Mouse (Mus musculus) Patski (cell line): ENCODE results near the gene Adgrg2. TPM values are rescaled to one million over a fixed set of nuclear protein-coding genes. Genes with fewer than 3 reads are reported as not detected.

Experiments used
- ATAC-seq: fragments of 100-300 bp; one replicate; pipeline ENCODE4 v1.8.0; 2021
- CTCF ChIA-PET: fragments of 350-600 bp; sonication (Branson Sonifier 250); formaldehyde crosslinking; loops from one replicate; lab custom pipeline; 2022; ENCODE audit warnings: inconsistent platforms; lab: Charles Lee
- POLR2A ChIA-PET: fragments of 350-600 bp; sonication (Branson Sonifier 250); formaldehyde crosslinking; loops from one replicate; lab custom pipeline; 2022; ENCODE audit warnings: antibody characterized with exemption, inconsistent platforms; lab: Charles Lee
- DNase-seq: peaks from one replicate; pipeline ENCODE4 v3.0.0-alpha.2; 2011; ENCODE audit warnings: low read depth, low spot score
- H3K27me3 ChIP-seq: fragments of 371-371 bp; one replicate; pipeline ENCODE4 v1.5.1; 2021
- CTCF ChIP-seq: fragments of 100-300 bp; IDR thresholded peaks from one replicate; pipeline ENCODE4 v1.5.1; 2021
- in situ Hi-C: fragments of 300-500 bp; cut with MboI; formaldehyde crosslinking; loops from 3 replicates; pipeline ENCODE4 v1.11.1; 2018; ENCODE audit warnings: low pct_unique_long_range_greater_than_20kb, mixed read lengths
- polyA plus RNA-seq: library from polyadenylated mRNA; unstranded; gene quantifications from one replicate; pipeline ENCODE4 v1.2.3, GENCODE M21; 2021

The Adgrg2 gene
- polyA plus RNA-seq, 1 experiment from 2014 or later = 0.01 TPM

DNA sequence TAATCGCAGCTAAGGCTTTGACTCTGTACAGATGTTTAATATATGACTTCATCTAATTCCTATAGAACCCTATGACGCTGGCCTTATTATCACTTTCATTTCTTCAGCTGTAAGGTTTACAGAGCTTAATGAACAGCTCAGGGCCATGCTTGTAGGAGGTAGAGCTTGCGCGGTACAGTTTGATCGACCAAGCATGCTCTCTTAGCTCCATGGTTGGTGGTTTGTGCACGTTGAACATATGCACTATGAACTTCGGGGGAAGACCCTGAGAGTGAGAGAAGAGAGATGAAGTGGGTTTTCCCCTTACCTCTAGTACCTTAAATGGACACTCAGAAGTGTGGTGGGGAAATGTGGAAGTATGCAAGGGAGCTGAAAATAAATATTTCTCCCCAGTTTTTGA is 41.7 kb downstream of the Adgrg2 start:
- TF ChIP-seq CTCF = no peak
- DNase-seq = no peak
- ChIA-PET CTCF (no interaction called here), POLR2A (no interaction called here)
- peaks cover 28% of the 10 kb centered on the region for H3K27me3 ChIP-seq
- in situ Hi-C loops = no loop called here
- ATAC-seq = no peak

- in situ Hi-C loops = loop anchor here (10.0 kb wide), 1 partner anchor 584 kb away; no protein-coding TSS in a partner anchor
- DNase-seq (no peak), ATAC-seq (peak; percentile 60)
- ChIA-PET CTCF (no interaction called here), POLR2A (interaction anchor here (0.7 kb wide), 1 partner anchor 11 kb away, joined by 3 read pairs; no protein-coding TSS in a partner anchor)
- peaks cover 2% of the 10 kb centered on the region for H3K27me3 ChIP-seq
- no peak for TF ChIP-seq CTCF
Observed at GRCm38 (mm10) chrX:160441272-160441671, 50.8 kb downstream of the Adgrg2 start.

- POLR2A ChIA-PET = no interaction called here
- in situ Hi-C loops = loop anchor here (10.0 kb wide), 1 partner anchor 576 kb away; no protein-coding TSS in a partner anchor
- DNase-seq (no peak), ATAC-seq (no peak)
- CTCF ChIA-PET = no interaction called here
- H3K27me3 ChIP-seq = peaks cover 5% of the 10 kb centered on the region
- TF ChIP-seq CTCF = no peak
Observed at GRCm38 (mm10) chrX:160448351-160448750, 57.9 kb downstream of the Adgrg2 start.

- ChIA-PET POLR2A (no interaction called here), CTCF (interaction anchor here (1.4 kb wide), 1 partner anchor 67 kb away, joined by 4 read pairs; no protein-coding TSS in a partner anchor)
- H3K27me3 ChIP-seq = peaks cover 5% of the 10 kb centered on the region
- TF ChIP-seq CTCF = peak; percentile 59
- in situ Hi-C loops = loop anchor here (10.0 kb wide), 1 partner anchor 575 kb away; no protein-coding TSS in a partner anchor
- no peak for DNase-seq
- ATAC-seq = peak; percentile 51
Observed at GRCm38 (mm10) chrX:160449363-160449762, 58.9 kb downstream of the Adgrg2 start.

GRCm38 (mm10) chrX:160455686-160456085 is 65.2 kb downstream of the Adgrg2 start:
- ChIA-PET POLR2A (no interaction called here), CTCF (interaction anchor here (0.7 to 1.9 kb wide), 5 partner anchors 9 to 55 kb away, joined by 3 to 6 read pairs (median 3); no protein-coding TSS in a partner anchor)
- no peak for DNase-seq
- H3K27me3 ChIP-seq = peaks cover 31% of the 10 kb centered on the region
- peak; percentile 22 for TF ChIP-seq CTCF
- ATAC-seq = no peak
- in situ Hi-C loops = no loop called here

- ATAC-seq (peak; percentile 57), DNase-seq (peak; percentile 43)
- no peak for TF ChIP-seq CTCF
- ChIA-PET POLR2A (interaction anchor here (1.1 kb wide), 1 partner anchor 30 kb away, joined by 4 read pairs; the partner anchor contains the start of gene Phka2), CTCF (interaction anchor here (0.9 to 1.6 kb wide), 3 partner anchors 13 to 20 kb away, joined by 4 to 6 read pairs (median 4); no protein-coding TSS in a partner anchor)
- H3K27me3 ChIP-seq = peaks cover 14% of the 10 kb centered on the region
- in situ Hi-C loops = no loop called here
Observed at GRCm38 (mm10) chrX:160471257-160471786, 80.8 kb downstream of the Adgrg2 start.

DNA sequence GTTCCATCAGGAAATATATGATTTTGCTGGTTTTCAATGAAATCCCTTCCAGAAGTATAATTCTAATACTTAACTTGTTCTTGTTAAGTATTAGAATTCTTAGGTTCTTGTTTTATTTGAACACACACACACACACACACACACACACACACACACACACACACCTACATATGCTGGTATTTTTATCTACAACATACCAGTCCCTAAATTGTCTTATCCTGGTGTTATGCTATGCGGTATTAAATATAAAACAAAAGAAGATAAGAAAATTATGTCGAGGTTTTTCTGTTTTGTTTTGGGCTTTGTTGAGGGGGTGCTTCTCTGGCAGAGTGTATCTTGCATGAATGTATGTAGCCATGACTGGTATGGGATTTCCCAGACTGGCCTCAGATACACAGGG is 99.3 kb downstream of the Adgrg2 start:
- H3K27me3 ChIP-seq = peaks cover 12% of the 10 kb centered on the region
- ATAC-seq (no peak), DNase-seq (no peak)
- CTCF ChIA-PET = interaction anchor here (1.4 kb wide), 1 partner anchor 34 kb away, joined by 3 read pairs; no protein-coding TSS in a partner anchor
- TF ChIP-seq CTCF = no peak
- POLR2A ChIA-PET = interaction anchor here (0.8 kb wide), 1 partner anchor 323 kb away, joined by 3 read pairs; no protein-coding TSS in a partner anchor
- in situ Hi-C loops = loop anchor here (25.0 kb wide), 1 partner anchor 327 kb away; no protein-coding TSS in a partner anchor

DNA sequence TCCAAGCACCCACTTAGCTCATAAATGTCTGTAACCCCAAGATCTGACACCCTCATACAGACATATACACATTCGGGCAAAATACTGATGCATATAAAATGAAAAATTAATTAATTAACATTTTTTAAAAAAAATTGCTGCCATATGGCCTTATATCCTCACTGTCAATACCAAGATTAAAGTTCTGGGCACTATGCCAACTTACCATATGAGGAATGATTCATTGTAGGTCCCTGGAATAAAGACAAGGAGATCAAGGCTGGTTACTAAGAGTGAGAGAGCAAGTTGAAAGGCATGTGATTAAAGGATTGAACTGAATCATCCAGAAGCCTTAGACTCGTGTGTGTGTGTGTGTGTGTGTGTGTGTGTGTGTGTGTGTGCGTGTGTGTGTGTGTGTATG is 103.8 kb downstream of the Adgrg2 start:
- ATAC-seq (no peak), DNase-seq (no peak)
- peaks cover 9% of the 10 kb centered on the region for H3K27me3 ChIP-seq
- in situ Hi-C loops = loop anchor here (25.0 kb wide), 1 partner anchor 332 kb away; no protein-coding TSS in a partner anchor
- TF ChIP-seq CTCF = no peak
- CTCF ChIA-PET = no interaction called here
- POLR2A ChIA-PET = interaction anchor here (0.6 kb wide), 1 partner anchor 327 kb away, joined by 3 read pairs; no protein-coding TSS in a partner anchor

DNA sequence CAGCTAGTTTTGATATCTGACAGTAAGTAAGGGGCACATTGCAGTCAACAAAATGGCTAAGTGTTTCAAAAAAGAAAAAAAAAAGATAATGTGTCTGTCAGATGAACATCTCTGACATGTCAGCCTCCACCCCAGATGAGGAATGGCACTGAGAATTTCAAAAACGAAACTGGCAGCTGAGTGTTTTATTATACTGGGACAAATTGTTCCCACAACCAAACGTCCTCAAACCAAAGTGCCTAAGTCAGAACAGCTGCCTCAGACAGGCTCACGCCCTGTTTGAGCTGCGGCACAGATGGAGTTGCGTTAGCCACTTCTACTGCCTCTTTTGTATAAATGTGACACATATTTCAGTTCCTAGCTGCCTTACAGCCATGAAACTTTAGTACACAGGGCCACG is 104.4 kb downstream of the Adgrg2 start:
- in situ Hi-C loops = loop anchor here (25.0 kb wide), 1 partner anchor 333 kb away; no protein-coding TSS in a partner anchor
- TF ChIP-seq CTCF = no peak
- ChIA-PET CTCF (no interaction called here), POLR2A (interaction anchor here (0.6 kb wide), 1 partner anchor 327 kb away, joined by 3 read pairs; no protein-coding TSS in a partner anchor)
- H3K27me3 ChIP-seq = peaks cover 9% of the 10 kb centered on the region
- ATAC-seq (no peak), DNase-seq (no peak)

DNA sequence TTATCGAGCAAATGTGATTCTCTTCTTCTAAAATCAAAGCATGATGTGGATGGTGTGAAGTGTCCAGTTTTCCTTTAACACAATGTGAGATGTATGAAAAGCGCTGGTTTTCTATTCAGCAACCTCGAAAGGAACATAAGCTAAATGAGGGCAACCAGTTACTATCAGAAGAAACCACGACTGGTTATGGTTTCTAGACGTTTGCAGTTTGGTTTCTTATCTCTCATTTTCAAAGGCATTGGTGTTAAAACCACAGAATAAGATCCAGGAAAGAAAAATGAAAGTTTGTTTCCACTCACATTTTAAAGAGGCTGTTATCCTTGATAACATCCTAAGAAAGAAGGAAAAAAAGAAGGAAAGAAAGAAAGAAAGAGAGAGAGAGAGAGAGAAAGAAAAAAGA is 106.0 kb downstream of the Adgrg2 start:
- DNase-seq = no peak
- peaks cover 9% of the 10 kb centered on the region for H3K27me3 ChIP-seq
- POLR2A ChIA-PET = interaction anchor here (1.2 kb wide), 1 partner anchor 20 kb away, joined by 3 read pairs; no protein-coding TSS in a partner anchor
- in situ Hi-C loops = loop anchor here (25.0 kb wide), 1 partner anchor 334 kb away; no protein-coding TSS in a partner anchor
- CTCF ChIA-PET = interaction anchor here (1.2 to 1.8 kb wide), 2 partner anchors 10 to 19 kb away, joined by 4 read pairs; no protein-coding TSS in a partner anchor
- ATAC-seq = no peak
- TF ChIP-seq CTCF = no peak
